24 mouse cellular contexts compared by ENCODE assay signal in genomic region chr10:119957260-119957955, GRCm38 (mm10).
DNase-seq lines count a peak whose midpoint lies in the region; TF ChIP-seq lines count a peak whose summit lies in the region.
"Had no signal": no experiment of that assay in that cellular context is flagged by ENCODE, and none has a peak within 500 bp of the region (broad histone marks: within the 10 kb centered on the region; RNA-seq: fewer than 3 reads in every experiment).

No protein-coding gene starts in this region.

- no peak for TF ChIP-seq CTCF in layer of hippocampus, adult 2 months (conservative IDR thresholded peaks at IDR 0.05)
- no peak for TF ChIP-seq CTCF in brain, embryonic 14.5 days (IDR thresholded peaks at IDR 0.05; ENCODE audit: borderline replicate concordance, extremely low read depth, insufficient read depth, insufficient read length)

- peak; percentile 34 to 44 for DNase-seq in cerebellum, postnatal 10 days
- no peak for DNase-seq in cerebellum, adult 8-10 months
- peak; percentile 6 for DNase-seq in gastrocnemius, adult 18-20 months (ENCODE audit: low spot score)
- DNase-seq in gastrocnemius, postnatal 25 days: no peak
- DNase-seq in layer of hippocampus, adult 2 months (ENCODE audit: low spot score in 2 of 2): peak in 1 of 2 experiments; percentile 16
- no peak for DNase-seq in layer of hippocampus, postnatal 25 days (ENCODE audit: extremely low spot score in 1 of 2, low spot score in 1 of 2)
- peak; percentile 75 for DNase-seq in brain, embryonic 14.5 days (ENCODE audit: low read depth)
- no peak for DNase-seq in urinary bladder, postnatal 25 days (ENCODE audit: low spot score)
- DNase-seq: adrenal gland, adult 2 months; adrenal gland, postnatal 36 days; cerebellum, adult 9-10 months; gastrocnemius, adult 2 months; heart, postnatal 14 days; kidney, postnatal 14 days; left cerebral cortex, postnatal 4 days; liver, postnatal 0 days; lung, postnatal 36 days; right cerebral cortex, adult 18-20 months; spleen, adult 18-20 months; thymus, postnatal 14 days had no signal

- H3K27ac ChIP-seq in layer of hippocampus, adult 2 months: no peak overlapping the region
- H3K27ac ChIP-seq: gastrocnemius, adult 2 months; hindbrain, embryonic 10.5 days; liver, embryonic 12.5 days; midbrain, embryonic 12.5 days had no signal

- H3K4me3 ChIP-seq in layer of hippocampus, adult 2 months: peak overlapping the region; percentile 8; the same call in 1 of the 2 replicates
- H3K4me3 ChIP-seq: erythroblast, embryonic 14.5 days; gastrocnemius, adult 2 months; hindbrain, embryonic 10.5 days; liver, embryonic 12.5 days; midbrain, embryonic 12.5 days had no signal

- TF ChIP-seq POLR2A in brain, embryonic 14.5 days (IDR thresholded peaks at IDR 0.05; ENCODE audit: borderline replicate concordance, extremely low read depth, insufficient read depth, insufficient read length, poor library complexity, severe bottlenecking): no peak

Comparison
In these comparisons a context has a peak if more than half of its experiments do, and no peak if none do; other contexts are left out.
1. DNase-seq: peak in cerebellum, postnatal 10 days (2 of 2), gastrocnemius, adult 18-20 months (single experiment) and brain, embryonic 14.5 days (single experiment); none in cerebellum, adult 8-10 months (single experiment), gastrocnemius, postnatal 25 days (single experiment), layer of hippocampus, postnatal 25 days (0 of 2) and urinary bladder, postnatal 25 days (single experiment).